Mouse (Mus musculus): Measurements from ENCODE around the gene Tmem203. TPM values are rescaled to one million over a fixed set of nuclear protein-coding genes. Genes with fewer than 3 reads are reported as not detected.

The Tmem203 gene
- 10 to 100 TPM; 16.7 to 17.9 TPM for total RNA-seq (2023)

DNA sequence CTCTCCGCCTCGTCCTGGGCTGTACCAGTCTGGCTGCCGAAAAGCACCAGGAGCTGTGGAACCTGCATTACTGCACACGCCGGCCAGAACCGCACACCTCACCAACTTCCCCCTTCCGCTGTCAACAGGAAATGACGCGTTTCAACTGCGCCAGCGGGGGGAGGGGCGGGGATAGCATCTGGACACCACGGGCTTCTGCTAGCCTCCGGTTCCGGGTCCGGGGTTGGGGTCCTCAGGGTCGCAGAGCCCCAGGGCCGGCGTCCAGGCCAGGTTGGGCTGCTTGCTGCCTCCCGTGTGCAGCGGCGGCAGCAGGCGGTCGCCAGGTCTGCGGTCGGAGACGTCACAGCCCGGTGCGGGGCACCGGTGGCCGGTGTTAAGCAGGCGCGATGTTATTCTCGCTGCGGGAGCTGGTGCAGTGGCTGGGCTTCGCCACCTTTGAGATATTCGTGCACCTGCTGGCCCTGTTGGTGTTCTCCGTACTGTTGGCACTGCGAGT is at the start of gene Tmem203:
Gene Tmem203 (plus strand): TSS at position 156 of the 496 bp plus-strand sequence.

GRCm38 (mm10) chr2:25211121-25211670 is 44.0 kb upstream of the Tmem203 start, which contains the start of gene Nelfb:
TSS of gene Nelfb (minus strand) at chr2:25211489.

GRCm38 (mm10) chr2:25214444-25214843 is 40.8 kb upstream of the Tmem203 start, which contains the start of gene Stpg3:
TSS of gene Stpg3 (minus strand) at chr2:25214637.

GRCm38 (mm10) chr2:25218445-25218844 is 36.8 kb upstream of the Tmem203 start, which contains the start of gene Fam166a:
TSS of gene Fam166a (plus strand) at chr2:25218745.

DNA sequence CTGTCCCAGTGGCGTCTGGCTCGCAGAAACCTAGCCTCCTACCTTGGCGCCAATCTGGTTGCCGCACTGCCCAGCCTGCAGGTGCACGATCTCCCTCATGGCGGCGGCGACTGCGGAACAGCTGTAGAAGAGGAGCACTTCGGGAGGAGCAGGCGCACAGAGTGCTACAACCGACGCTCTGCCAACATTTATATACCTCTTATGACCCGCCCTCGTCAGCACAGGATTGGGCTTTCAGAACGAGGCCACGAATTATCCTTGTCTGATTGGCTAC is 30.8 kb upstream of the Tmem203 start, which contains the start of gene Tubb4b:
Gene Tubb4b (minus strand): TSS at position 211 of the 274 bp plus-strand sequence.

DNA sequence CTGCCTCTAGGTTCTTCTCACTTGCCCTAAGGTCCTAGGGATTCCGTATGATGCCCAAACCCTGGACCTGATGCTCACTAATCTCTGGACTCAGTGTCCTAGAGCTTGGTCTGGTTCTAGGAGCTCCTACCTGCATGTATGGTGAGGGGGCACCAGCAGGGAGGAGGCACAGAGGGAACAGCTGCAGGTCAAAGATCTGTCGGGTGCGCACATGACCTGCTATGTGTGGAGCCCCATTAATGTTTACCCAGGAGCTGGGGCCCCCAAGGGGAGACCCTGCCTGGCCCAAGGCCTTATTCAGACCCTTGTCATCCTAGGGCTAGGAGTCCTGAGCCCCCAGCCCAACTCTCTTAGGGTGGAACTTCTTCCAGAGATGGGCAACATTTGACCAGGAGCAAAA is 21.2 kb upstream of the Tmem203 start, which contains the start of gene Slc34a3:
Gene Slc34a3 (minus strand): TSS at position 315 of the 400 bp plus-strand sequence.

DNA sequence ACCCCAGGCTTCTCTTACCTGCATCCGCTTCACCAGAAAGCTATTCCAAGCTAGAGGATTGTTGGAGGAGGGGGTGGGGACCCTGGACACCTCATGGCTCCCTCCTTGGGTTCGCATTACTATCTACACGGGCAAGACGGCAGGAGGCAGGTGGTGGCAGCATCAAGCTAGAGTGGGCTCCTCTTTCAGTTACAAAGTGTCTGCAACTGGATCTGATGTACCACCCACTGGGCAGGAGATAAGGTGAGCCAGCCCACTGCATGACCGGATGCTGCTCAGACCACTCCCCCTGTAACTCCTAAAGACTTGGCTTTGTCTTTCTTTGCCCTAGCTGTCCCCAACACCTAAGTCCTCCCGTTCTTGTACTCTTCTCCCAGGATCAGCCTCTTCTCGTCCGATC is 18.6 kb upstream of the Tmem203 start, which contains the start of gene Rnf224:
Gene Rnf224 (minus strand): TSS at position 174 of the 400 bp plus-strand sequence.

GRCm38 (mm10) chr2:25242101-25242506 is 13.1 kb upstream of the Tmem203 start, which contains the start of the genes Rnf208 and Cysrt1:
TSS of gene Rnf208 (plus strand) at chr2:25242255.
TSS of gene Cysrt1 (minus strand) at chr2:25242452.

GRCm38 (mm10) chr2:25246183-25247072 is 8.8 kb upstream of the Tmem203 start, which contains the start of gene AL732309.1:
TSS of gene AL732309.1 (minus strand) at chr2:25246863.

GRCm38 (mm10) chr2:25262291-25262767 is 7.1 kb downstream of the Tmem203 start, which contains the start of gene Tprn:
TSS of gene Tprn (plus strand) at chr2:25262618.

DNA sequence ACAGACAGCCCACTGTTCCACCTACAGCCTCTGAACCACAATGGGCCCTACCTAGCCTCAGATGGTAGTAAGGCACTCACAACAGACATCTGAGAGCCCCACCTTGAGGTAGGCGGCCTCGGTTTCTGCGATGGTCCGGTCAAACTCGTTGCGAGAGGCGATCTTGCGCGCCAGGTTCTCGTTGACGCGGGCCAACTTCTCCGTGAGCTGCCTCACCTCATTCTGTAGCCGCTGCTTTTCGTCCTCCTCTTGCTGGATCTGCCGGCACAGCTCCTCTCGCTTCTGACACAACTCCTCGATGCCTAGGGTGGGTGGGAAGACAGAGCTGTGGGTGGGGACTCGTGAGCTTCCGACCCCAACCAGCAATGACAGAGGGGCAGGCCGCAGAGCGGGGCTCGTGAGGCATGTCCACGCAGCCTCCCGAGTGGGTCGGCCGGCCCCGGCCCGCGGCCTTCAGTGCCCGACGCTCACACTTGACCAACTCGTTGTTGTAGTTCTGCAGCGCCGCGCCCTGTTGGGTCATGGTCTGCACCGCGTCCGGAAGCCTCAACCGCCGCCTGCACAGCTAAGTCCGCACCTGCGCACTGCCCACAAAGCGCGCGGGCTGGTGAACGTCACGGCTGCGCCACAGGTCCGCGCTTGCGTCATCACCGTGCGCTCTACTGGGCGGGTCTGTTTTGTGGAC is 16.7 kb downstream of the Tmem203 start, which contains the start of the genes Ssna1 and Anapc2:
Gene Ssna1 (minus strand): TSS at position 612 of the 685 bp plus-strand sequence.
Gene Anapc2 (plus strand): TSS at position 652 of the 685 bp plus-strand sequence.

DNA sequence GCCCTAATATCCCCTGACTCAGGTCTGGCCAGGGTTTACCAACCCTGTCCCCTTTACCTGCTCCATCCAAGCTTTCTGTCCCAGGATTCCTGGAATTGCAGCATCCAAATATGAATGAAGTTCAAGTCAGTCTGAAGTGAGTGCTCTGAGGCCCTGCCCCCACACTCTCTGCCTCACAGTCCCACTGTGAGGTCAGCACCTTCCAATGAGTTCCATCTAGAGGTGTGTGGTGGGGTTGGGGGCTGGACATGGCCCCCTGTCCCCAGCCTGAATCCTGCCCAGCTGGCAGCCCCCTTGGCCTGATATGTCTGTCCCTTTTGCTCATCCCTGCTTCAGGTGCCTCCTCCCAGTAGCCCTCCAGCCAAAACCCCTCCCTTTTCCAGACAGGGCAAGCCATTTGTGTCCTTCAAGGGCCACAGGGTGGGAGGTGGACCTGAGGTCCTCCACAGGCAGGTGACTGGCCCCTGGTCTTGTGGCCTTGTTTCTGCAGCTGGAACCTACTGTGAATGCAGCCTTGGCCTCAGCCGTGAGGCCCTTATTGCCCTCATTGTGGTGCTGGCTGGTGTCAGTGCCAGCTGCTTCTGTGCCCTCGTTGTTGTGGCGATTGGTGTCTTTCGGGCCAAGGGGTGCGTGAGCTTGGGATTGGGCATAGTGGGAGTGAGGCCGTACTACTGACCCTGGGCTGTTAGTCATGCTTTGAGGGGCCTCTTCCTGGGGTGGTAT is 32.8 kb downstream of the Tmem203 start, which contains the start of gene Tmem210:
Gene Tmem210 (plus strand): TSS at position 219 of the 723 bp plus-strand sequence.

GRCm38 (mm10) chr2:25289651-25290050 is 34.4 kb downstream of the Tmem203 start, which contains the start of gene Lrrc26:
TSS of gene Lrrc26 (plus strand) at chr2:25289915.

Other genes starting within 250 kb of the Tmem203 start
- gene Nsmf, start 201.1 kb upstream of the Tmem203 start, total RNA-seq (2023), result 10 to 100 TPM; 26.3 to 27.9 TPM
- not detected for gene Entpd8, start 175.1 kb upstream of the Tmem203 start, total RNA-seq (2023)
- gene Noxa1, start 160.3 kb upstream of the Tmem203 start, total RNA-seq (2023), result under 1 TPM; 0.35 to 0.71 TPM
- gene Nrarp, start 74.7 kb upstream of the Tmem203 start, total RNA-seq (2023), result 1 to 10 TPM; 2.8 to 5.0 TPM
- 10 to 100 TPM; 35.7 to 39.1 TPM for gene Tor4a, start 58.6 kb upstream of the Tmem203 start, total RNA-seq (2023)
- gene Nelfb, start 44.0 kb upstream of the Tmem203 start, total RNA-seq (2023), result 10 to 100 TPM; 74.8 to 89.9 TPM
- gene Stpg3, start 40.8 kb upstream of the Tmem203 start, total RNA-seq (2023), result under 1 TPM in 1 of 2 experiments, not detected in 1; 0.50 TPM
- gene Fam166a, start 36.7 kb upstream of the Tmem203 start, total RNA-seq (2023), result not detected
- 100 to 1,000 TPM; 122 to 138 TPM for gene Tubb4b, start 30.7 kb upstream of the Tmem203 start, total RNA-seq (2023)
- gene Slc34a3, start 21.1 kb upstream of the Tmem203 start, total RNA-seq (2023), result not detected
- not detected for gene Rnf224, start 18.7 kb upstream of the Tmem203 start, total RNA-seq (2023)
- gene Rnf208, start 13.2 kb upstream of the Tmem203 start, total RNA-seq (2023), result 1 to 10 TPM in 1 of 2 experiments, under 1 TPM in 1; 0.82 to 1.4 TPM
- gene Cysrt1, start 13.0 kb upstream of the Tmem203 start, total RNA-seq (2023), result not detected
- gene AL732309.1, start 8.6 kb upstream of the Tmem203 start, total RNA-seq (2023), result 10 to 100 TPM in 1 of 2 experiments, 1 to 10 TPM in 1; 9.0 to 11.1 TPM
- gene Tprn, start 7.2 kb downstream of the Tmem203 start, total RNA-seq (2023), result 10 to 100 TPM; 15.9 to 22.1 TPM
- gene Ssna1, start 17.0 kb downstream of the Tmem203 start, total RNA-seq (2023), result 10 to 100 TPM; 43.8 to 45.5 TPM
- 100 to 1,000 TPM; 108 to 110 TPM for gene Anapc2, start 17.0 kb downstream of the Tmem203 start, total RNA-seq (2023)
- gene Tmem210, start 32.7 kb downstream of the Tmem203 start, total RNA-seq (2023), result not detected
- gene Lrrc26, start 34.5 kb downstream of the Tmem203 start, total RNA-seq (2023), result not detected
- not detected for gene Grin1, start 63.7 kb downstream of the Tmem203 start, total RNA-seq (2023)
- gene Man1b1, start 76.9 kb downstream of the Tmem203 start, total RNA-seq (2023), result 10 to 100 TPM; 46.4 to 46.6 TPM
- gene Dpp7, start 100.9 kb downstream of the Tmem203 start, total RNA-seq (2023), result 10 to 100 TPM; 10.7 to 22.7 TPM
- 10 to 100 TPM in 1 of 2 experiments, 1 to 10 TPM in 1; 8.9 to 12.4 TPM for gene Uap1l1, start 110.2 kb downstream of the Tmem203 start, total RNA-seq (2023)
- 1 to 10 TPM in 1 of 2 experiments, under 1 TPM in 1; 0.39 to 2.7 TPM for gene Sapcd2, start 116.9 kb downstream of the Tmem203 start, total RNA-seq (2023)
- not detected for gene Entpd2, start 140.4 kb downstream of the Tmem203 start, total RNA-seq (2023)
- gene Npdc1, start 143.9 kb downstream of the Tmem203 start, total RNA-seq (2023), result 1 to 10 TPM; 3.3 to 3.8 TPM
- under 1 TPM; 0.39 to 0.73 TPM for gene Fut7, start 167.8 kb downstream of the Tmem203 start, total RNA-seq (2023)
- 10 to 100 TPM; 82.9 to 83.2 TPM for gene Abca2, start 173.3 kb downstream of the Tmem203 start, total RNA-seq (2023)
- 1 to 10 TPM in 1 of 2 experiments, not detected in 1; 1.4 TPM for gene Clic3, start 201.4 kb downstream of the Tmem203 start, total RNA-seq (2023)
- 10 to 100 TPM; 71.5 to 79.3 TPM for gene Paxx, start 205.7 kb downstream of the Tmem203 start, total RNA-seq (2023)
- gene Ptgds, start 214.6 kb downstream of the Tmem203 start, total RNA-seq (2023), result not detected
- not detected for gene Lcn12, start 238.5 kb downstream of the Tmem203 start, total RNA-seq (2023)
- gene Fbxw5, start 245.3 kb downstream of the Tmem203 start, total RNA-seq (2023), result 10 to 100 TPM; 51.3 to 54.9 TPM
- gene C8g, start 246.3 kb downstream of the Tmem203 start, total RNA-seq (2023), result 1 to 10 TPM; 1.0 to 1.3 TPM